Mouse (Mus musculus) erythroblast, embryonic 14.5 days (primary cell): Measurements from ENCODE around the gene Itpr3. TPM values are rescaled to one million over a fixed set of nuclear protein-coding genes. Genes with fewer than 3 reads are reported as not detected.

Experiments used
- H3K27me3 ChIP-seq: 2 replicates; pipeline ENCODE4 v1.6.1; 2012; ENCODE audit warnings: inconsistent platforms; ENCODE audit not compliant: control insufficient read depth
- H3K36me3 ChIP-seq: 2 replicates; pipeline ENCODE4 v1.6.1; 2012; ENCODE audit warnings: mild to moderate bottlenecking, inconsistent platforms; ENCODE audit not compliant: control insufficient read depth
- H3K4me1 ChIP-seq: 2 replicates; pipeline ENCODE4 v1.6.1; 2012; ENCODE audit warnings: inconsistent platforms; ENCODE audit not compliant: control insufficient read depth
- H3K4me3 ChIP-seq: replicated peaks from 2 replicates; pipeline ENCODE3; 2012; ENCODE audit warnings: moderate library complexity, mild to moderate bottlenecking, inconsistent platforms
- H3K9me3 ChIP-seq: 2 replicates; pipeline ENCODE4 v1.6.1; 2012; ENCODE audit warnings: low read length, inconsistent platforms, mixed read lengths; ENCODE audit not compliant: control insufficient read depth
- GATA1 ChIP-seq: IDR thresholded peaks from 2 replicates; pipeline ENCODE4 v1.6.1; 2012; ENCODE audit warnings: low read length, inconsistent platforms, mixed read lengths
- TAL1 ChIP-seq: IDR thresholded peaks from 3 replicates; pipeline ENCODE4 v1.6.1; 2012; ENCODE audit warnings: low read length, inconsistent platforms, mixed read lengths
- polyA plus RNA-seq: library from polyadenylated mRNA; stranded (reverse); fragments of >175 nt; gene quantifications from 2 replicates; pipeline ENCODE4 v1.2.3, GENCODE M21; 2012

The Itpr3 gene
- polyA plus RNA-seq, 1 experiment, result 0.02 TPM

DNA sequence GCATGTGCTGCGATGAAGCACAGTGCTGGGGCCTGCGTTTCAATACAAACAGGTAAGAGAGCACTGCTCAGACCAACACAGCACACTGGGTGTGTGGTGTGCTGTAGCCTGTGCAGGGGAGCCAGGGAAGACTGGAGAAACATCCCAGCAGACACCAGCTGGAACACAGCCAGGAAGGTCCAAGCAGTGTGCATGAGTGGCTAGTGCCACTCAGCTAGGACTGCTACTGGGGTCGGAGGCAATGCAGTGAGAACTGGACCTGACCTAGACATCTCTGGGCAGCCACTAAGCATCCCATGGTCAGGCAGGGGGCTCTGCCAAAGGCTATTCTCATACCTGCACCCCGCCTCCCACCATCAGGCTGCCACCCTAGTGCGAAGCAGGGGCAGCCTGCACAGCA, 71.1 kb downstream of the Itpr3 start:
- Histone ChIP-seq H3K36me3 (peaks cover 62% of the 10 kb centered on the region), H3K27me3 (no peaks in the 10 kb centered on the region), H3K4me3 (no peak overlapping the region), H3K4me1 (peaks cover 37% of the 10 kb centered on the region), H3K9me3 (no peaks in the 10 kb centered on the region)
- TF ChIP-seq GATA1, result no peak
- TF ChIP-seq TAL1, result no peak

DNA sequence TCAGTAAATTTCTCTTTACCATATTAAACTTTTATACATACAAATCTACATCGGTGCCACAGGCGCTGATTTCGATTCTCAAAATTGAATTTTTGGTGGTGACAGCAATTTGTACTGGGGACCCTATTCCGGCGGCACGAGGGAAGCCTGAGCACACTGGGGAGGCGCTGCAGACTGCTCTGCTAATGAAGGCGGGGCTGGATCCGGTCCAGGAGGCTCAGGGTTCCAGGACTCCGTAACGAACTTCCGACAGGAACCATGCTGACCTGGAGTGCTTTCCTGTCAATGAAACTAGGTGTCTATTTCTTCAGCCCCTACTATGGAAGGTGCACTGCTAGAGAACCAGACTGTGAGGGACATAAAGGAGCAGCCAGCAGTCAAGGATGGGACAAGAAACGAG, 72.2 kb downstream of the Itpr3 start:
- TF ChIP-seq TAL1, result no peak
- no peak for TF ChIP-seq GATA1
- peaks cover 2% of the 10 kb centered on the region; the same call in 1 of the 2 replicates for H3K9me3 ChIP-seq
- H3K4me1 ChIP-seq, result peaks cover 46% of the 10 kb centered on the region
- H3K27me3 ChIP-seq, result no peaks in the 10 kb centered on the region
- H3K4me3 ChIP-seq, result no peak overlapping the region
- peaks cover 51% of the 10 kb centered on the region for H3K36me3 ChIP-seq

- no peaks in the 10 kb centered on the region for H3K27me3 ChIP-seq
- no peak overlapping the region for H3K4me3 ChIP-seq
- peaks cover 2% of the 10 kb centered on the region; the same call in 1 of the 2 replicates for H3K9me3 ChIP-seq
- peaks cover 46% of the 10 kb centered on the region for H3K36me3 ChIP-seq
- peaks cover 50% of the 10 kb centered on the region for H3K4me1 ChIP-seq
- TF ChIP-seq TAL1 (no peak), GATA1 (no peak)
These were observed 72.7 kb downstream of the Itpr3 start for GRCm38 (mm10) chr17:27129819-27130218.

DNA sequence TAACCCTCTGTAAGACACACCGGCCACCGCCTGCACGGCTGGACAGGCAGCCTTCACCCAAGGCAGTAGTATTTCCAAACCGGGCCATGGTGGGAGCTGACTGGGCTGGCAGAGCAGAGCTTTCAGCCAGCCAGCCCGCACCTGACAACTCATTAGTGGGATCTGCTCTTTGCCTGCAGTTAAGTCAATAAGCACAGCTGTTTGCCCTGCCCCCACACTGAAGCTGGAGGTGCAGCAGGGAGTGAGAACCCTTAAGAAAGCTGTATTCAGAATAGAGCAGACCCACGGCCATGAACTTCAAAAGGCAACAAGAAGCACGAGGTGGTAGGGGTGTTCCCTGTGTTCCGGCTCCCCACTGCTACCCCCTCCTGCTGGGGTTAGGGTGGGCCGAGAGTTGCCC, 73.1 kb downstream of the Itpr3 start:
- Histone ChIP-seq H3K36me3 (peaks cover 42% of the 10 kb centered on the region), H3K4me1 (peaks cover 54% of the 10 kb centered on the region), H3K27me3 (no peaks in the 10 kb centered on the region), H3K4me3 (no peak overlapping the region), H3K9me3 (peaks cover 2% of the 10 kb centered on the region; the same call in 1 of the 2 replicates)
- no peak for TF ChIP-seq TAL1
- TF ChIP-seq GATA1, result no peak

GRCm38 (mm10) chr17:27131240-27131665, 74.1 kb downstream of the Itpr3 start:
- Histone ChIP-seq H3K27me3 (no peaks in the 10 kb centered on the region), H3K9me3 (peaks cover 2% of the 10 kb centered on the region; the same call in 1 of the 2 replicates), H3K36me3 (peaks cover 35% of the 10 kb centered on the region), H3K4me3 (no peak overlapping the region), H3K4me1 (peaks cover 61% of the 10 kb centered on the region)
- TF ChIP-seq TAL1, result no peak
- no peak for TF ChIP-seq GATA1

- Histone ChIP-seq H3K9me3 (peaks cover 2% of the 10 kb centered on the region; the same call in 1 of the 2 replicates), H3K4me3 (no peak overlapping the region), H3K27me3 (no peaks in the 10 kb centered on the region), H3K36me3 (peaks cover 31% of the 10 kb centered on the region), H3K4me1 (peaks cover 60% of the 10 kb centered on the region)
- no peak for TF ChIP-seq TAL1
- TF ChIP-seq GATA1, result no peak
These were observed 75.1 kb downstream of the Itpr3 start for GRCm38 (mm10) chr17:27132238-27132637.

DNA sequence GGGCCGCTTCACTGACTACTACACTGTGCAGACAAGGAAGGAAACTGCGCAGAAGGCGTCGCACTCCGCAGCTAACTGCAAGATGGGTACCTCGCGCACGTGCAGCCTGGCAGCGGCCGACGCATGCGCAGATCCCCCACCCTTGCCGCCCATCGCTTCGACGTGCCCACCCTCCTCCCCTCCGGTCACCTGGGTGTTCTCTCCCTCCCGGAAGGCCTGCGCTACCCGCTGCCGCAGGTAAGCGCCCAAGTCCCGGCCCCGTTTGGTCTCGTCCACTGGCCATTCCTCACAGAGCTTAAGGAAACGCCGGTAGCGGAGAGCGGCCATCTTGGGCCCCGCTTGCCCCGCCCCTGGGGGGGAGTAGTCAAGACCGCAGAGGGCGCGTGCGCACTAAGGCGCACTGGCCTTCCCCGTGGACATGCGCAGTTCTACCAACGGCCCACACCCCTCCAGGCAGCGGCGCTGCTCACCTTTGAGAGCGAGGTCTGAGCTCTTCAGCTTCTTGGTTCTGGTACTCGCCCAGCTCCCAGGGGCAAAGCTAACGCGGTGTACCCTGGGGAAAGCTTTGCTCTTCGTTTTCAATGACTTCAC, 76.5 kb downstream of the Itpr3 start, which contains the start of gene Uqcc2:
Uqcc2 (minus strand) TSS at position 366 of the 591 bp plus-strand sequence.
- Histone ChIP-seq H3K36me3 (peaks cover 20% of the 10 kb centered on the region), H3K4me3 (peak within 1 kb of the TSS; percentile 81), H3K4me1 (peaks cover 56% of the 10 kb centered on the region), H3K27me3 (no peaks in the 10 kb centered on the region), H3K9me3 (peaks cover 2% of the 10 kb centered on the region; the same call in 1 of the 2 replicates)
- TF ChIP-seq TAL1 (no peak), GATA1 (no peak)

- H3K27me3 ChIP-seq, result no peaks in the 10 kb centered on the region
- H3K4me3 ChIP-seq, result peak overlapping the region; percentile 81
- H3K4me1 ChIP-seq, result peaks cover 56% of the 10 kb centered on the region
- peaks cover 20% of the 10 kb centered on the region for H3K36me3 ChIP-seq
- H3K9me3 ChIP-seq, result peaks cover 2% of the 10 kb centered on the region; the same call in 1 of the 2 replicates
- TF ChIP-seq GATA1 (no peak), TAL1 (no peak)
These were observed 77.1 kb downstream of the Itpr3 start for GRCm38 (mm10) chr17:27134187-27134586.

GRCm38 (mm10) chr17:27134715-27135114, 77.6 kb downstream of the Itpr3 start:
- Histone ChIP-seq H3K4me1 (peaks cover 56% of the 10 kb centered on the region), H3K4me3 (no peak overlapping the region), H3K27me3 (no peaks in the 10 kb centered on the region), H3K36me3 (peaks cover 16% of the 10 kb centered on the region), H3K9me3 (peaks cover 2% of the 10 kb centered on the region; the same call in 1 of the 2 replicates)
- TF ChIP-seq GATA1 (no peak), TAL1 (no peak)

- H3K36me3 ChIP-seq, result no peaks in the 10 kb centered on the region
- H3K4me3 ChIP-seq, result no peak overlapping the region
- H3K9me3 ChIP-seq, result peaks cover under 1% of the 10 kb centered on the region; the same call in 1 of the 2 replicates
- peaks cover 30% of the 10 kb centered on the region for H3K4me1 ChIP-seq
- peaks cover 4% of the 10 kb centered on the region; the same call in 1 of the 2 replicates for H3K27me3 ChIP-seq
- TF ChIP-seq GATA1 (no peak), TAL1 (no peak)
These were observed 81.3 kb downstream of the Itpr3 start for GRCm38 (mm10) chr17:27138396-27138795.
